Mouse (Mus musculus) kidney, embryonic 16.5 days (tissue): ENCODE data around the gene Hspa5. TPM values are rescaled to one million over a fixed set of nuclear protein-coding genes. Genes with fewer than 3 reads are reported as not detected.
A peak's percentile ranks its signal among the peaks of the same experiment; 100 is the strongest.

Experiments used
- ATAC-seq: fragments of 200-750 bp; cut with Nextera tagmentation; 2 replicates; pipeline ENCODE4 v1.8.0; 2017; ENCODE audit warnings: moderate TSS enrichment; ENCODE audit not compliant: low FRiP score, low TSS enrichment
- H3K27ac ChIP-seq: fragments of 300-500 bp; sonication (generic); 2 replicates; pipeline ENCODE4 v1.5.1; 2014; ENCODE audit warnings: low read length
- H3K27me3 ChIP-seq: fragments of 300-500 bp; sonication (generic); 2 replicates; pipeline ENCODE4 v1.6.1; 2014; ENCODE audit warnings: low read length, control low read depth, mixed read lengths; ENCODE audit not compliant: insufficient read depth
- H3K36me3 ChIP-seq: fragments of 300-500 bp; sonication (generic); 2 replicates; pipeline ENCODE4 v1.6.1; 2014; ENCODE audit warnings: low read length, control low read depth, mixed read lengths; ENCODE audit not compliant: insufficient read depth
- H3K4me1 ChIP-seq: fragments of 300-500 bp; sonication (generic); 2 replicates; pipeline ENCODE4 v1.6.1; 2014; ENCODE audit warnings: low read length, control low read depth, mixed read lengths; ENCODE audit not compliant: insufficient read depth
- H3K4me2 ChIP-seq: fragments of 300-500 bp; sonication (generic); replicated peaks from 2 replicates; pipeline ENCODE4 v1.6.1; 2014; ENCODE audit warnings: low read depth, low read length
- H3K4me3 ChIP-seq: fragments of 300-500 bp; sonication (generic); 2 replicates; pipeline ENCODE4 v1.5.1; 2014; ENCODE audit warnings: mild to moderate bottlenecking, low read length
- H3K9ac ChIP-seq: fragments of 300-500 bp; sonication (generic); replicated peaks from 2 replicates; pipeline ENCODE4 v1.6.1; 2014; ENCODE audit warnings: low read length
- H3K9me3 ChIP-seq: fragments of 300-500 bp; sonication (generic); 2 replicates; pipeline ENCODE4 v1.6.1; 2016; ENCODE audit warnings: low read length, control low read depth
- WGBS: fragments of 180-500 bp; shearing (Covaris S2); extraction: QIAGEN DNeasy Blood & Tissue Kit; methylation state at CpG from one replicate; pipeline ENCODE4 v1.1.7; 2014; 5-methylcytosine and 5-hydroxymethylcytosine counted together
- polyA plus RNA-seq: library from polyadenylated mRNA; unstranded; fragments of >200 nt; fragmentation: Nextera tagmentation; extraction: Ambion mirVana; gene quantifications from 2 replicates; pipeline ENCODE4 v1.2.1, GENCODE M21; 2015

Hspa5 gene
- polyA plus RNA-seq, 1 experiment from 2014 or later: 1,090 TPM

DNA sequence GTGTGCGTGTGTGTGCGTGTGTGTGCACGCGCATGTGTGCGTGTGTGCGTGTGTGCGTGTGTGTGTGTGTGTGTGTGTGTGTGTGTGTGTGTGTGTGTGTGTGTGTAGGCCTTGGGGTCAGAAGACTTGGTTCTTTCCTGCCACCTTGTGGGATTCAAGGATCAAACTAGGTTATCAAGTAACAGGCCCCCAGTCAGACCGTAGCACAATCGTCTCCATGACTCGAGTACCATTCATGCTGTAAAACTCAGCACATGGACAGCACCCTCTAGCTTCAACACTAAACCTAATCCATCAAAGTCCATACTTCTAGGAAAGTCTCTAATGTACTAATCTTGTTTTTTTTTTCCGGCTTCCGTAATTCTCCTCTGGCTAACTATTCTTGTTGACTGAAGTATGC, 7.0 kb upstream of the Hspa5 start:
- Histone ChIP-seq H3K9me3 (no peaks in the 10 kb centered on the region), H3K36me3 (no peaks in the 10 kb centered on the region), H3K4me2 (no peak overlapping the region), H3K27ac (no peak overlapping the region), H3K4me1 (no peaks in the 10 kb centered on the region), H3K4me3 (no peak overlapping the region), H3K27me3 (no peaks in the 10 kb centered on the region), H3K9ac (no peak overlapping the region)
- no peak for ATAC-seq
- 72% methylated on average over 12 of the region's 12 CpGs for WGBS

DNA sequence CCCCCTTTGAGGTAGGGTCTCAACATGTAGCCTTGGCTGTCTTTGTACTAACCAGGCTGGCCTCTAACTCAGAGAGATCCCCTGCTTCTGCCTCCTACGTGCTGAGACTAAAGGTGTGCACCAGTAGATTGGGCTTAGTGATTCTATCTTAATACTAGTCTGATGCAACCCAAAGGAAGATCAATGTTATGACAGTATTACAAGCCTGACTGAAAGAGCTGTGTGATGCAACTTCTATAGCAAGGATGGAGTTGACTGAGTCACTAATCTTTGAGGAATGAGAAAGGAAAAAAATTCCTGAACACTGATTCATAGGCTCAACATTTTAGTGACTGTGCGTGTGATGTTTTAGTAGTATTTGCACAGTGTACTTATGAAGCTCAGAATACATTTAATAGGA, 1.7 kb upstream of the Hspa5 start:
- Histone ChIP-seq H3K27ac (no peak overlapping the region), H3K4me2 (no peak overlapping the region)
- ATAC-seq: no peak

DNA sequence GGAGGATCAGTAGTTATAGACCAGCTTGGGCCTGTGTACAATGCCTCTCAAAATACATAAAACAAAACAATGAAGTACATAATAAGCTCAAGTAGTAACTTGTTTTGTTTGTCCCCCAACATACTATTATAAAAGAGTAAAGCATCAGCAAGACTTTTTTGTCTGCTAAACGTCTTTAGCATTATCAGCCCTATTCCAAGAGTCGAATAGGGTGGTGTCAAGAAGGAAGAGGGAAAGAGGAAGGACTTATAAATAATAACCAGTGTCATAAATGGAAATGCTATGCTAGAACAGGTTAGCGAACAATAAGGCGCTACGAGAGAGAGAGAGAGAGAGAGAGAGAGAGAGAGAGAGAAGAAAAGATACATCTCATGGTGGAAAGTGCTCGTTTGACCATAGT, 819 bp upstream of the Hspa5 start:
- Histone ChIP-seq H3K9me3 (no peaks in the 10 kb centered on the region), H3K4me2 (peak overlapping the region; percentile 62), H3K4me3 (peak overlapping the region; percentile 93), H3K9ac (peak overlapping the region; percentile 98), H3K27ac (peak overlapping the region; percentile 94), H3K27me3 (no peaks in the 10 kb centered on the region), H3K4me1 (peaks cover 34% of the 10 kb centered on the region), H3K36me3 (peaks cover 29% of the 10 kb centered on the region)
- under 1% methylated on average over 6 of the region's 6 CpGs for WGBS
- no peak for ATAC-seq

More for the DNA sequence above, 1.7 kb upstream of the Hspa5 start:
- Histone ChIP-seq H3K27me3 (no peaks in the 10 kb centered on the region), H3K9ac (no peak overlapping the region), H3K4me3 (no peak overlapping the region), H3K4me1 (peaks cover 26% of the 10 kb centered on the region), H3K36me3 (peaks cover 21% of the 10 kb centered on the region), H3K9me3 (no peaks in the 10 kb centered on the region)
- WGBS: 91% methylated on average over 2 of the region's 2 CpGs

DNA sequence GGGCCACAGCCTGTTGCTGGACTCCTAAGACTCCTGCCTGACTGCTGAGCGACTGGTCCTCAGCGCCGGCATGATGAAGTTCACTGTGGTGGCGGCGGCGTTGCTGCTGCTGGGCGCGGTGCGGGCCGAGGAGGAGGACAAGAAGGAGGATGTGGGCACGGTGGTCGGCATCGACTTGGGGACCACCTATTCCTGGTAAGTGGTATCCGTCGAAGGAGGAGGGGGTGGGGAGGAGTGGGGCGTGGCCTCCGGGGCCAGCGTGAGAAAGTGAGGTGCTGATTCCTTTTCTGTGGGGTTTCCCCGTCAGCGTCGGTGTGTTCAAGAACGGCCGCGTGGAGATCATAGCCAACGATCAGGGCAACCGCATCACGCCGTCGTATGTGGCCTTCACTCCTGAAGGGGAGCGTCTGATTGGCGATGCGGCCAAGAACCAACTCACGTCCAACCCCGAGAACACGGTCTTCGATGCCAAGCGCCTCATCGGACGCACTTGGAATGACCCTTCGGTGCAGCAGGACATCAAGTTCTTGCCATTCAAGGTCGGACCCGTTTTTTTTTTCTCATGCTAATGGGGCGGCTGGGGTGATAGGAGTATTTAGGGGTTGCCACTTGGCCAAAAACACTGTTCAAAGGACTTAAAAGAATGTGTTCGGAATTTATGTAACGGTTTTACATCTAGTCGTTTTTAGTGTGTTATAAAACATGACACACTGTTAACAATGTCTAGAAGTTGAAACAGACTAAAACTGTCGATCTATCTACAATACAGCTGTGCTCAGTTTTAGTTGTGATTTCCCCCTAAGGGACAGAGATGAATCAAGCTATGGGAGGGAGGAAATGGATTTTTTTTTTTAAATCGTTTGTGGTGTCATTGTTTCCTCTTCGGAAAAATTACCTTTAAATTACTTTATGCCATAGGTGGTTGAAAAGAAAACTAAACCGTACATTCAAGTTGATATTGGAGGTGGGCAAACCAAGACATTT, 774 bp downstream of the Hspa5 start:
- no peaks in the 10 kb centered on the region for H3K9me3 ChIP-seq
- H3K9ac ChIP-seq: peak overlapping the region; percentile 99
- peak; percentile 20; the same call in 1 of the 2 replicates for ATAC-seq
- H3K4me1 ChIP-seq: peaks cover 50% of the 10 kb centered on the region
- WGBS: 3% methylated on average over 50 of the region's 50 CpGs
- peak overlapping the region; percentile 94 for H3K27ac ChIP-seq
- H3K4me2 ChIP-seq: peak overlapping the region; percentile 90
- peaks cover 45% of the 10 kb centered on the region for H3K36me3 ChIP-seq
- no peaks in the 10 kb centered on the region for H3K27me3 ChIP-seq
- H3K4me3 ChIP-seq: peak overlapping the region; percentile 93

DNA sequence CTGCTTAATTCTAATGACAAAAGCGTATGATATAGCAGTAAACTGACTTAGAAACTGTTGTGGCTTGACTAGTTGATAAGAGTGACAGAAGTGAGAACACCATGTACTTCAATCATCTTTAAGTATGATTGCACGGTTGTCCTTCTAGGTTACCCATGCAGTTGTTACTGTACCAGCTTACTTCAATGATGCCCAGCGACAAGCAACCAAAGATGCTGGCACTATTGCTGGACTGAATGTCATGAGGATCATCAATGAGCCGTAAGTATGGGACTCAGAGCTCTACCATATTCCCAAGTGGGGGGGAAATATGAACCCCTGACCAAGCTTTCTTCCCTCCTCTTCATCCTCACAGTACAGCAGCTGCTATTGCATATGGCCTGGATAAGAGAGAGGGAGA, 1.9 kb downstream of the Hspa5 start:
- ATAC-seq: no peak
- WGBS: 81% methylated on average over 4 of the region's 4 CpGs
- H3K4me2 ChIP-seq: peak overlapping the region; percentile 90
- no peaks in the 10 kb centered on the region for H3K27me3 ChIP-seq
- peak overlapping the region; percentile 93 for H3K4me3 ChIP-seq
- H3K4me1 ChIP-seq: peaks cover 51% of the 10 kb centered on the region
- H3K9ac ChIP-seq: peak overlapping the region; percentile 99; the same call in 1 of the 2 replicates
- no peaks in the 10 kb centered on the region for H3K9me3 ChIP-seq
- H3K27ac ChIP-seq: no peak overlapping the region
- H3K36me3 ChIP-seq: peaks cover 57% of the 10 kb centered on the region

DNA sequence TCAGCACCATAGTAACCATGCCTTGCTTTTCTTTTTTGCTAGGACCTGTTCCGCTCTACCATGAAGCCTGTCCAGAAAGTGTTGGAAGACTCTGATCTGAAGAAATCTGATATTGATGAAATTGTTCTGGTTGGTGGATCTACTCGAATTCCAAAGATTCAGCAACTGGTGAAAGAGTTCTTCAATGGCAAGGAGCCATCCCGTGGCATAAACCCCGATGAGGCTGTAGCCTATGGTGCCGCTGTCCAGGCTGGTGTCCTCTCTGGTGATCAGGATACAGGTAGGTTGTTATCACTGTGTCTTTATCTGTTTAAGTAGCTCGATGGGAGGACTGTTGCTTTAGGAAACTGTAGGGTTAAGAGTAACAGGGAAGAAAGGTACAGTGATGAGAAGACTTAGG, 2.7 kb downstream of the Hspa5 start:
- peak overlapping the region; percentile 93 for H3K4me3 ChIP-seq
- ATAC-seq: no peak
- peak overlapping the region; percentile 38; the same call in 1 of the 2 replicates for H3K9ac ChIP-seq
- H3K27ac ChIP-seq: no peak overlapping the region
- H3K4me2 ChIP-seq: peak overlapping the region; percentile 90
- no peaks in the 10 kb centered on the region for H3K9me3 ChIP-seq
- H3K36me3 ChIP-seq: peaks cover 63% of the 10 kb centered on the region
- WGBS: 82% methylated on average over 6 of the region's 6 CpGs
- peaks cover 51% of the 10 kb centered on the region for H3K4me1 ChIP-seq
- H3K27me3 ChIP-seq: no peaks in the 10 kb centered on the region

DNA sequence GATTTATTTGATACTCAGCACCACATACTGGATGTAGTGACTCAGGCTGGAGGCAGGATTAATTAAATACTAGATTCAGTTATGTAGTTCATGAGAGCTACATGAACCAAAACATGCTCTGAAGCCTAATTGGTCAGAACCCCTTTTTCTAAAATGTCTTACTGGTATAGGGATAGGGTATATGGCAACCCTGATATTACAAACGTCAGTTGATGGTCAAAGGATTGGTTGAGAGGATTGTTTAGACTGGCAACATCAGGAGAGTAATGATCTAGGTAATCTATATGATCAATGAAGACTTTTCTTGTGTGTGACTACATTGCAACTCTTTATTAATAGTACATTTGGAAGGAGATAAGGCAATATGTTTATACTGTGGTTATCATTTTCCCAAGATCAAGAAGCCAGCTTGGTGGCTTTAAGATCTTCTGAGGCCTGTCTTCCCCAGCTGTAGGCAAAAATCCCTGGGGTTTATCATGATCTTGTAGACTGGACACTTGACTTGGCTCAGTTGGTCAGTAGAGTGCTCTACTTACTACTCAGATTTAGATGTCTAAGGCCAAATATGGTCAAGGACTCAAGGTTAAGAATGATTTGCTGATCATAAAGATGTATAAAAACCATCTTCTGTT, 5.6 kb downstream of the Hspa5 start:
- H3K9ac ChIP-seq: no peak overlapping the region
- no peak overlapping the region for H3K27ac ChIP-seq
- no peaks in the 10 kb centered on the region for H3K27me3 ChIP-seq
- peaks cover 47% of the 10 kb centered on the region for H3K4me1 ChIP-seq
- H3K36me3 ChIP-seq: peaks cover 80% of the 10 kb centered on the region
- WGBS: 74% methylated on average over 1 of the region's 1 CpGs
- no peak for ATAC-seq
- peak overlapping the region; percentile 36 for H3K4me2 ChIP-seq
- H3K4me3 ChIP-seq: peak overlapping the region; percentile 2; the same call in 1 of the 2 replicates
- no peaks in the 10 kb centered on the region for H3K9me3 ChIP-seq

DNA sequence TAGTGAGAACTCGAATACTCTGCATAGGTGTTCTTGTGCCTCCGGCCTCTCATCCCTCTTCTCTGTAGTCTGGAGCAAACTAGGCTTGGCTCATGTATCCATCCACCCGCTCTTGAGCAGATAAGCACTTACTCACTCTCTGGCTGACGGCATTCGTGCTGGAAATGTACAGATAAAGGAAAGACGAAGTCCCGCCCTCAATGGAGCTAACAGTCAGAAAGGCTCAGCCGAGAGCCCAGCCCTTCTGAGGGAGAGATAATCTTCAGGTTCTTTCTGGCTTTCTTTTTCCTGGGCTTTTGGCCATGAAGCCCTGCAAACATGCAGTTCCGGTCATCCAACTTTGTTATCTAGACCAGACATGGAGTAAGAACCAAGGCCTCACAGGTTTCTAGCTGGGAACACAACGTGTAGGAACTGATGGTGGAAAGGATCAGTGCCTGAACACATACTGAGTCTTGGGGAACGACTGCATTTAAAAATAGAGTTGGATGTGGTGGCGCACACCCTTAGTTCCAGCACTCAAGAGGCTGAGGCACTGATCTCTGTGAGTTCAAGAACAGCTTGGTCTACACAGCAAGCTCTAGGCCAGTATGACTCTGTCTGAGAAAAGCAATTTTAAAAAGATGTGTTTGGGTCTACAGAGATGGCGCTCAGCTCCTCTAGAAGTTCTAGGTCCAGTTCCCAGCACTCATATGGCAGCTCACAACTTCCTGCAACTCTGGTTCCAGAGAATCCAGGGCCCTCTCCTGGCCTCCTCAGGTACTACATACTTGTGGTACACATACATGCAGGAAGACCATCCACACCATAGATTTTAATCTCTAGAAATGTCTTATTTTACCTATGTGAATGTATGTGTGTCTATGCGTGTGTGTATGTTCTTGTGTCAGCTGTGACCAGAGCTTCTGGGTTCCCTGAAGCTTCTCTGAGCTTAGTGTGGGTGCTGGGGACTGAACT, 11.6 kb downstream of the Hspa5 start:
- no peaks in the 10 kb centered on the region for H3K27me3 ChIP-seq
- H3K4me3 ChIP-seq: no peak overlapping the region
- H3K9ac ChIP-seq: no peak overlapping the region
- no peak overlapping the region for H3K4me2 ChIP-seq
- no peaks in the 10 kb centered on the region for H3K9me3 ChIP-seq
- H3K4me1 ChIP-seq: no peaks in the 10 kb centered on the region
- 93% methylated on average over 14 of the region's 14 CpGs for WGBS
- no peak for ATAC-seq
- H3K27ac ChIP-seq: no peak overlapping the region
- H3K36me3 ChIP-seq: peaks cover 55% of the 10 kb centered on the region

DNA sequence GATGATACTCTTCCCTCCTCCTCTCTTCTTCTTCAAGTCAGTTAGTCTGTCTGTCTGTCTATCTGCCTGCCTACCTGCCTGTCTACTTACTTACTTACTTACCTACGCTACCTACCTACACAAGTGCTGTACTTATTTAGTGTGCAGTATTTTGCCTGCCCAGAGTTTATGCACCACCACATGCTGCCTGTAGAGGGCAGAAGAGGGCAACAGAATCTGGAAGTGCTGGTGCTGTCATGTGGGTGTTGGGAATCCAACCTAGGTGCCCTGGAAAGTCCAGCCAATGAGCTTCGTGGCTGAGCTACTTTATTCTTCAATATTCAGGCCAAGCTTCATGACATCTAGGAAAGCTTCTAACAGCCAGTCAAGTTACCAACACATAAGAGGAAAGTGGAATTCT, 12.3 kb downstream of the Hspa5 start:
- Histone ChIP-seq H3K4me3 (no peak overlapping the region), H3K9me3 (no peaks in the 10 kb centered on the region), H3K27ac (no peak overlapping the region), H3K4me2 (no peak overlapping the region), H3K4me1 (no peaks in the 10 kb centered on the region), H3K36me3 (peaks cover 50% of the 10 kb centered on the region), H3K9ac (no peak overlapping the region), H3K27me3 (no peaks in the 10 kb centered on the region)
- 80% methylated on average over 2 of the region's 2 CpGs for WGBS
- ATAC-seq: no peak
